ENCODE assay signal across 27 mouse cellular contexts in the genomic region with DNA sequence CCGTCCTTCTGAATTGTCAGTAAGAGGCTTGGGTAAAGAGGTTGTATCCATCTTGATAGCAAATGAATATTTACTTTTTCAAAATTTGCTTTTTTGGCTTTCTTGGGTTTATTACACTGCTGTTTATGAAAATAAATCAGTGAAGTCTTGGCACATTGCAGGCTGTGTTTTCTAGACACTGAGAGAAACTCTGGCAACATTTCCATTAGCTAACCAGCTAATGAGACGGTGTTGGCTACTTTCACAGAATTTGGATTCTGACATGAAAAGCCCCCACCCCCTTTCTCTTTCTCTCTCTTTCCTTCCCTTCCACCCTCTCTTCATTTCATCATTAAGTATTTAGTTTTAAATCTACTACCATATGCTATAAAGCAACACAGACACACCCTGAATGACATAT.
"Had no signal": no experiment of that assay in that cellular context is flagged by ENCODE, and none has a peak within 500 bp of the region (broad histone marks: within the 10 kb centered on the region; RNA-seq: fewer than 3 reads in every experiment).

No protein-coding gene starts in this region.

- H3K4me1 ChIP-seq: heart, embryonic 13.5 days; heart, embryonic 15.5 days; hindbrain, embryonic 13.5 days; hindbrain, embryonic 15.5 days; kidney, embryonic 15.5 days; limb, embryonic 13.5 days; limb, embryonic 15.5 days; liver, embryonic 12.5 days had no signal

- H3K4me3 ChIP-seq: heart, adult 2 months; heart, embryonic 13.5 days; heart, embryonic 15.5 days; hindbrain, embryonic 13.5 days; hindbrain, embryonic 15.5 days; kidney, embryonic 15.5 days; limb, embryonic 13.5 days; limb, embryonic 15.5 days; liver, embryonic 12.5 days had no signal

- ATAC-seq: hindbrain, postnatal 0 days; intestine, embryonic 16.5 days; liver, embryonic 12.5 days had no signal

- H3K27me3 ChIP-seq: heart, embryonic 13.5 days; heart, embryonic 15.5 days; hindbrain, embryonic 13.5 days; hindbrain, embryonic 15.5 days; kidney, embryonic 15.5 days; limb, embryonic 13.5 days; limb, embryonic 15.5 days; liver, embryonic 12.5 days had no signal

- H3K9me3 ChIP-seq: heart, embryonic 13.5 days; heart, embryonic 15.5 days; hindbrain, embryonic 13.5 days; hindbrain, embryonic 15.5 days; kidney, embryonic 15.5 days; limb, embryonic 13.5 days; limb, embryonic 15.5 days; liver, embryonic 12.5 days had no signal

- H3K9ac ChIP-seq: heart, embryonic 13.5 days; heart, embryonic 15.5 days; hindbrain, embryonic 13.5 days; hindbrain, embryonic 15.5 days; kidney, embryonic 15.5 days; limb, embryonic 13.5 days; limb, embryonic 15.5 days; liver, embryonic 12.5 days; liver, embryonic 14.5 days had no signal

- H3K27ac ChIP-seq: heart, adult 2 months; heart, embryonic 13.5 days; heart, embryonic 15.5 days; hindbrain, embryonic 13.5 days; hindbrain, embryonic 15.5 days; hindbrain, postnatal 0 days; kidney, embryonic 15.5 days; kidney, postnatal 0 days; limb, embryonic 13.5 days; limb, embryonic 15.5 days; liver, embryonic 12.5 days; liver, embryonic 14.5 days had no signal

- DNase-seq: gastrocnemius, postnatal 14 days; gastrocnemius, postnatal 36 days; heart, adult 11 months; heart, adult 2 months; heart, postnatal 14 days; heart, postnatal 36 days; kidney, adult 11 months; kidney, adult 2 months; kidney, adult 9 months; kidney, postnatal 14 days; kidney, postnatal 36 days; layer of hippocampus, adult 9-11 months; layer of hippocampus, postnatal 36 days; left cerebral cortex, postnatal 4 days had no signal

- H3K4me2 ChIP-seq: heart, embryonic 11.5 days; heart, embryonic 13.5 days; heart, embryonic 15.5 days; hindbrain, embryonic 13.5 days; hindbrain, embryonic 15.5 days; kidney, embryonic 15.5 days; limb, embryonic 13.5 days; limb, embryonic 15.5 days; liver, embryonic 12.5 days had no signal

- H3K36me3 ChIP-seq: heart, embryonic 13.5 days; heart, embryonic 15.5 days; hindbrain, embryonic 13.5 days; hindbrain, embryonic 15.5 days; kidney, embryonic 15.5 days; limb, embryonic 13.5 days; limb, embryonic 15.5 days; liver, embryonic 12.5 days had no signal
